Mouse (Mus musculus) myocyte (in vitro differentiated cells): ENCODE data around the gene Spon1.

Source experiments
- CEBPB ChIP-seq: IDR thresholded peaks from 2 replicates; pipeline ENCODE4 v1.6.1; 2011; ENCODE audit warnings: mild to moderate bottlenecking, moderate library complexity; ENCODE audit not compliant: poor library complexity, insufficient read depth, severe bottlenecking
- E2F4 ChIP-seq: IDR thresholded peaks from one replicate; pipeline ENCODE4 v1.6.1; 2011; ENCODE audit warnings: mild to moderate bottlenecking, control low read depth, moderate library complexity; ENCODE audit not compliant: insufficient read depth
- MAX ChIP-seq: IDR thresholded peaks from one replicate; pipeline ENCODE4 v1.6.1; 2011; ENCODE audit warnings: low read depth, mild to moderate bottlenecking, control low read depth
- MYOD1 ChIP-seq, 3 experiments: IDR thresholded peaks; one replicate each; pipeline ENCODE4 v1.6.1; 2011; ENCODE audit warnings: control low read depth in 2 of 3, low read depth in 2 of 3, mild to moderate bottlenecking in 2 of 3, moderate library complexity in 1 of 3; ENCODE audit not compliant: insufficient read length in 2 of 3, control insufficient read depth in 1 of 3
- MYOG ChIP-seq, 3 experiments: IDR thresholded peaks; one replicate each; pipeline ENCODE4 v1.6.1; 2011; ENCODE audit warnings: control low read depth in 2 of 3, low read depth in 2 of 3, mild to moderate bottlenecking in 2 of 3; ENCODE audit not compliant: insufficient read length in 2 of 3, control insufficient read depth in 1 of 3, insufficient read depth in 1 of 3
- POLR2A ChIP-seq: IDR thresholded peaks from one replicate; pipeline ENCODE4 v1.6.1; 2011; ENCODE audit warnings: low read depth, mild to moderate bottlenecking, control low read depth, moderate library complexity; ENCODE audit not compliant: insufficient read length
- POLR2AphosphoS2 ChIP-seq: IDR thresholded peaks from one replicate; pipeline ENCODE4 v1.6.1; 2011; ENCODE audit warnings: low read depth, control low read depth; ENCODE audit not compliant: insufficient read length
- REST ChIP-seq: IDR thresholded peaks from one replicate; pipeline ENCODE4 v1.6.1; 2011; ENCODE audit warnings: mild to moderate bottlenecking, control low read depth, moderate library complexity; ENCODE audit not compliant: insufficient read depth, insufficient read length
- TCF12 ChIP-seq: IDR thresholded peaks from one replicate; pipeline ENCODE4 v1.6.1; 2011; ENCODE audit warnings: mild to moderate bottlenecking, control low read depth; ENCODE audit not compliant: poor library complexity, insufficient read depth, severe bottlenecking
- TCF3 ChIP-seq: IDR thresholded peaks from one replicate; pipeline ENCODE4 v1.6.1; 2011; ENCODE audit warnings: low read depth, control low read depth; ENCODE audit not compliant: insufficient read length
- USF1 ChIP-seq: IDR thresholded peaks from one replicate; pipeline ENCODE4 v1.6.1; 2011; ENCODE audit warnings: low read depth, mild to moderate bottlenecking, control low read depth, moderate library complexity

- no peak for TF ChIP-seq MYOG (IDR thresholded peaks at IDR 0.05; ENCODE audit: control insufficient read depth in 1 of 3, insufficient read depth in 1 of 3, insufficient read length in 2 of 3, low read depth in 2 of 3)
- no peak for TF ChIP-seq POLR2A
- no peak for TF ChIP-seq MAX
- TF ChIP-seq TCF3: no peak
- TF ChIP-seq E2F4: no peak
- no peak for TF ChIP-seq USF1
- no peak for TF ChIP-seq POLR2AphosphoS2
- no peak for TF ChIP-seq REST
- TF ChIP-seq TCF12: no peak
- TF ChIP-seq CEBPB: no peak
- TF ChIP-seq MYOD1 (IDR thresholded peaks at IDR 0.05; ENCODE audit: control insufficient read depth in 1 of 3, insufficient read length in 2 of 3, low read depth in 2 of 3): no peak
These were observed 195.2 kb downstream of the Spon1 start for GRCm38 (mm10) chr7:113960841-113961499.
